Mouse (Mus musculus) right cerebral cortex, postnatal 10 days (tissue): ENCODE measurements around the gene Rin2.

ENCODE experiments used
- DNase-seq, 2 experiments: peaks; one replicate each; pipeline ENCODE4 v3.0.0; 2021; ENCODE audit warnings: low spot score in 2 of 2

The Rin2 gene

GRCm38 (mm10) chr2:145675142-145675755 lies at the start of gene Rin2:
Gene Rin2 (plus strand): TSS chr2:145675215.
- peak; percentile 58 to 63 for DNase-seq

- no peak for DNase-seq
These were observed 43.8 kb upstream of the Rin2 start for GRCm38 (mm10) chr2:145631123-145631798.

GRCm38 (mm10) chr2:145631799-145632174 lies 43.2 kb upstream of the Rin2 start:
- no peak for DNase-seq

- DNase-seq, result no peak
These were observed 41.2 kb upstream of the Rin2 start for GRCm38 (mm10) chr2:145633811-145634210.

- no peak for DNase-seq
These were observed 34.6 kb upstream of the Rin2 start for GRCm38 (mm10) chr2:145640255-145640984.

- no peak for DNase-seq
These were observed 19.5 kb upstream of the Rin2 start for GRCm38 (mm10) chr2:145655373-145655960.

- DNase-seq, result no peak
These were observed 18.9 kb upstream of the Rin2 start for GRCm38 (mm10) chr2:145656121-145656520.

GRCm38 (mm10) chr2:145656716-145657115 lies 18.3 kb upstream of the Rin2 start:
- DNase-seq, result no peak

GRCm38 (mm10) chr2:145661242-145661641 lies 13.8 kb upstream of the Rin2 start:
- no peak for DNase-seq

GRCm38 (mm10) chr2:145663899-145664298 lies 11.1 kb upstream of the Rin2 start:
- no peak for DNase-seq

GRCm38 (mm10) chr2:145664311-145664710 lies 10.7 kb upstream of the Rin2 start:
- DNase-seq, result no peak

GRCm38 (mm10) chr2:145668135-145668534 lies 6.9 kb upstream of the Rin2 start:
- DNase-seq, result no peak

- DNase-seq, result no peak
These were observed 4.9 kb upstream of the Rin2 start for GRCm38 (mm10) chr2:145670131-145670530.

GRCm38 (mm10) chr2:145674496-145675141 lies 396 bp upstream of the Rin2 start:
- DNase-seq, result no peak

GRCm38 (mm10) chr2:145675756-145676543 lies 935 bp downstream of the Rin2 start:
- peak; percentile 61 to 64 for DNase-seq

- no peak for DNase-seq
These were observed 1.5 kb downstream of the Rin2 start for GRCm38 (mm10) chr2:145676544-145676925.

GRCm38 (mm10) chr2:145676936-145677335 lies 1.9 kb downstream of the Rin2 start:
- DNase-seq, result no peak

- DNase-seq, result no peak
These were observed 5.1 kb downstream of the Rin2 start for GRCm38 (mm10) chr2:145680141-145680540.

- no peak for DNase-seq
These were observed 5.7 kb downstream of the Rin2 start for GRCm38 (mm10) chr2:145680762-145681161.

- no peak for DNase-seq
These were observed 6.6 kb downstream of the Rin2 start for GRCm38 (mm10) chr2:145681626-145682025.

- DNase-seq, result no peak
These were observed 7.9 kb downstream of the Rin2 start for GRCm38 (mm10) chr2:145682924-145683323.
